Mouse (Mus musculus) liver, embryonic 14.5 days (tissue): ENCODE measurements around the gene Add3. TPM values are rescaled to one million over a fixed set of nuclear protein-coding genes. Genes with fewer than 3 reads are reported as not detected.

Experiments
- ATAC-seq: fragments of 200-750 bp; cut with Nextera tagmentation; 2 replicates; pipeline ENCODE4 v1.8.0; 2017; ENCODE audit warnings: moderate number of reproducible peaks, mild to moderate bottlenecking, moderate library complexity; ENCODE audit not compliant: insufficient read depth
- DNase-seq, 3 experiments: peaks; one replicate each; pipeline ENCODE4 v3.0.0-alpha.2; 2012 to 2013; ENCODE audit warnings: low read depth in 3 of 3, low spot score in 3 of 3
- H3K27ac ChIP-seq: fragments of 300-500 bp; sonication (generic); 2 replicates; pipeline ENCODE4 v1.5.1; 2014; ENCODE audit warnings: moderate library complexity, mild to moderate bottlenecking, control low read depth, inconsistent platforms
- H3K27me3 ChIP-seq: fragments of 300-500 bp; sonication (generic); 2 replicates; pipeline ENCODE4 v1.6.1; 2014; ENCODE audit warnings: mild to moderate bottlenecking, low read length, moderate library complexity; ENCODE audit not compliant: control insufficient read depth, insufficient read depth
- H3K36me3 ChIP-seq: fragments of 300-500 bp; sonication (generic); replicated peaks from 2 replicates; pipeline ENCODE4 v1.6.1; 2014; ENCODE audit warnings: low read depth; ENCODE audit not compliant: control insufficient read depth, insufficient read depth
- H3K4me1 ChIP-seq, 2 experiments: fragments of 200-500 bp in 1 of 2; fragments of 300-500 bp in 1 of 2; sonication (generic) in 1 of 2; replicated peaks; 2 replicates each; pipeline ENCODE4 v1.6.1; 2012 to 2014; ENCODE audit warnings: antibody characterized with exemption in 1 of 2, inconsistent platforms in 1 of 2, low read length in 1 of 2; ENCODE audit not compliant: control insufficient read depth in 2 of 2, insufficient read depth in 2 of 2
- H3K4me2 ChIP-seq: fragments of 300-500 bp; sonication (generic); 2 replicates; pipeline ENCODE4 v1.6.1; 2014; ENCODE audit warnings: low read depth, mild to moderate bottlenecking, control low read depth, moderate library complexity
- H3K4me3 ChIP-seq, 2 experiments: fragments of 200-500 bp in 1 of 2; fragments of 300-500 bp in 1 of 2; sonication (generic) in 1 of 2; 2 replicates each; pipeline ENCODE4 v1.5.1; 2012 to 2014; ENCODE audit warnings: low read depth in 2 of 2, low read length in 2 of 2, mild to moderate bottlenecking in 2 of 2, control low read depth in 1 of 2, inconsistent platforms in 1 of 2, moderate library complexity in 1 of 2; ENCODE audit not compliant: insufficient read depth in 1 of 2
- H3K9ac ChIP-seq: fragments of 300-500 bp; sonication (generic); replicated peaks from 2 replicates; pipeline ENCODE4 v1.6.1; 2014; ENCODE audit warnings: mild to moderate bottlenecking, control low read depth, moderate library complexity
- H3K9me3 ChIP-seq: fragments of 300-500 bp; sonication (generic); 2 replicates; pipeline ENCODE4 v1.6.1; 2016; ENCODE audit warnings: low read length, mixed read lengths; ENCODE audit not compliant: control insufficient read depth
- CTCF ChIP-seq: IDR thresholded peaks from 2 replicates; pipeline ENCODE4 v1.5.1; 2016; ENCODE audit warnings: antibody characterized with exemption, low read depth, control low read depth
- EP300 ChIP-seq: IDR thresholded peaks from 2 replicates; pipeline ENCODE4 v1.6.1; 2016; ENCODE audit warnings: antibody characterized with exemption, low read depth
- WGBS: fragments of 180-500 bp; shearing (Covaris S2); extraction: QIAGEN DNeasy Blood & Tissue Kit; methylation state at CpG from one replicate; pipeline ENCODE4 v1.1.7; 2014; ENCODE audit not compliant: insufficient replicate concordance; 5-methylcytosine and 5-hydroxymethylcytosine counted together
- polyA plus RNA-seq, 2 experiments: library from polyadenylated mRNA; depleted of rRNA in 1 of 2; stranded (reverse) in 1 of 2; unstranded in 1 of 2; fragments of >200 nt; fragmentation: Nextera tagmentation in 1 of 2; extraction: Ambion mirVana in 1 of 2; gene quantifications; 2 replicates each; pipeline versions ENCODE4 v1.2.1 to v1.2.3; 2012 to 2014

Gene Add3
- polyA plus RNA-seq, 2 experiments = 12.7 to 21.7 TPM

DNA sequence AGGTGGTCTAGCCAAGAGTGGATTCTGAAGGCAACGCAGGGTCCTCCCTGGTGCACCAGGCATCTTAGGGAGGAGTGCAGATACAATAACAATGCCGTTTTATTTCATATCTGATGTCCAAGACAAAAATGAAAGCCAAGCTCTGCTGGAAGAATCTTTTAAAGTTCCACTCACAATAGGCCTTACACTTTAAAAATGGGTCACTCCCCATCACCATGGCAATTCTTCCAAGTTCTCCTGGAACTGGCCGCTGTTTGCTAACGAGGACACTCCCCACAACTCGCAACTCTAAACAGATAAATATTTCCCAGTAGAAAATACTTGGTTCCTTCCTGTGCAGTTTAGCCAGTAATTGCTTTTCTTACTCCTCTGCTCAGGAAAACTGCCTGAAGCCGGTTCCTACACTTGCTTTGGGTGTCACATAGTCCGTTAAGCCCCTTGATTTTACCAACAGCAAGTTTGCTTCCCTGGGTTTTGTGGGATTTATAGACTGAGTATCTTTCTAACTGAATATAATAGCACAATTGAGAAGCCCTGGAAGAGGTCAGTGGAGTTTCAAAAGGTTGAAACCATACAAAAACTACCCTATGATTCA lies 28.1 kb upstream of the Add3 start:
- Histone ChIP-seq H3K36me3 (no peaks in the 10 kb centered on the region), H3K4me1 (no peaks in the 10 kb centered on the region), H3K27me3 (no peaks in the 10 kb centered on the region), H3K9ac (no peak overlapping the region), H3K4me2 (no peak overlapping the region), H3K4me3 (no peak overlapping the region), H3K9me3 (no peaks in the 10 kb centered on the region), H3K27ac (no peak overlapping the region)
- no peak for TF ChIP-seq EP300
- no peak for TF ChIP-seq CTCF
- DNase-seq (no peak), ATAC-seq (no peak)
- WGBS = 65% methylated on average over 7 of the region's 7 CpGs

- 0 out of 4 replicates have a peak, but pooled peaks cover 0 to 2% of the 10 kb centered on the region in 2 experiments for H3K4me1 ChIP-seq
- no peak overlapping the region for H3K4me3 ChIP-seq
- ATAC-seq (no peak), DNase-seq (no peak)
- no peaks in the 10 kb centered on the region for H3K9me3 ChIP-seq
- no peak overlapping the region for H3K27ac ChIP-seq
- TF ChIP-seq CTCF (no peak), EP300 (no peak)
- 40% methylated on average over 8 of the region's 8 CpGs for WGBS
- H3K36me3 ChIP-seq = no peaks in the 10 kb centered on the region
- no peaks in the 10 kb centered on the region for H3K27me3 ChIP-seq
- H3K4me2 ChIP-seq = no peak overlapping the region
- no peak overlapping the region for H3K9ac ChIP-seq
Measured at GRCm38 (mm10) chr19:53119255-53119795, 20.9 kb upstream of the Add3 start.

- Histone ChIP-seq H3K36me3 (no peaks in the 10 kb centered on the region), H3K4me1 (peaks cover under 1 to 3% of the 10 kb centered on the region in 2 experiments; a peak in 3 of 4 replicates), H3K9me3 (no peaks in the 10 kb centered on the region), H3K4me3 (no peak overlapping the region), H3K27ac (no peak overlapping the region), H3K9ac (no peak overlapping the region), H3K27me3 (no peaks in the 10 kb centered on the region), H3K4me2 (no peak overlapping the region)
- TF ChIP-seq CTCF = no peak
- TF ChIP-seq EP300 = no peak
- no peak for DNase-seq
- no peak for ATAC-seq
- WGBS = 65% methylated on average over 3 of the region's 3 CpGs
Measured at GRCm38 (mm10) chr19:53120483-53120882, 19.8 kb upstream of the Add3 start.

- Histone ChIP-seq H3K9me3 (no peaks in the 10 kb centered on the region), H3K4me3 (no peak overlapping the region), H3K27me3 (no peaks in the 10 kb centered on the region), H3K27ac (no peak overlapping the region), H3K4me1 (peaks cover 17 to 22% of the 10 kb centered on the region in 2 experiments), H3K9ac (no peak overlapping the region), H3K4me2 (no peak overlapping the region), H3K36me3 (no peaks in the 10 kb centered on the region)
- DNase-seq = no peak
- no peak for TF ChIP-seq EP300
- no peak for TF ChIP-seq CTCF
- ATAC-seq = no peak
- 52% methylated on average over 6 of the region's 6 CpGs for WGBS
Measured at GRCm38 (mm10) chr19:53122641-53123241, 17.5 kb upstream of the Add3 start.

- Histone ChIP-seq H3K4me2 (no peak overlapping the region), H3K9ac (no peak overlapping the region), H3K27me3 (no peaks in the 10 kb centered on the region), H3K4me1 (peaks cover 22 to 28% of the 10 kb centered on the region in 2 experiments), H3K36me3 (no peaks in the 10 kb centered on the region), H3K4me3 (no peak overlapping the region), H3K27ac (no peak overlapping the region), H3K9me3 (no peaks in the 10 kb centered on the region)
- 57% methylated on average over 5 of the region's 5 CpGs for WGBS
- ATAC-seq (no peak), DNase-seq (no peak)
- TF ChIP-seq CTCF = no peak
- TF ChIP-seq EP300 = no peak
Measured at GRCm38 (mm10) chr19:53123301-53123700, 16.9 kb upstream of the Add3 start.
